Mouse (Mus musculus) WW6 (cell line): ENCODE results near the gene Magt1.
"Not testable (repeated sequence)": the region's sequence is repeated elsewhere in the genome, so short reads cannot be mapped to it uniquely, and the experiment has no call there.

Experiments
- DNase-seq: peaks from one replicate; pipeline ENCODE4 v3.0.0-alpha.2; 2013; ENCODE audit warnings: low read depth, low spot score

The Magt1 gene

GRCm38 (mm10) chrX:106011465-106012159 is at the start of gene Magt1:
Gene Magt1, minus strand, starts transcription at chrX:106011906.
- peak; percentile 61 for DNase-seq

- DNase-seq = no peak
These were observed 36.5 kb upstream of the Magt1 start for GRCm38 (mm10) chrX:106048191-106048590.

- DNase-seq = no peak
These were observed 34.2 kb upstream of the Magt1 start for GRCm38 (mm10) chrX:106045928-106046327.

- DNase-seq = no peak
These were observed 33.7 kb upstream of the Magt1 start for GRCm38 (mm10) chrX:106045455-106045854.

GRCm38 (mm10) chrX:106043863-106044617 is 32.3 kb upstream of the Magt1 start:
- DNase-seq = no peak

GRCm38 (mm10) chrX:106037185-106037752 is 25.6 kb upstream of the Magt1 start:
- no peak for DNase-seq

GRCm38 (mm10) chrX:106035727-106036126 is 24.0 kb upstream of the Magt1 start:
- DNase-seq = no peak

GRCm38 (mm10) chrX:106031124-106031523 is 19.4 kb upstream of the Magt1 start:
- DNase-seq = no peak

- DNase-seq = no peak
These were observed 18.5 kb upstream of the Magt1 start for GRCm38 (mm10) chrX:106030176-106030575.

GRCm38 (mm10) chrX:106027343-106027674 is 15.6 kb upstream of the Magt1 start:
- DNase-seq = no peak

- DNase-seq = peak; percentile 80
These were observed 15.0 kb upstream of the Magt1 start, which contains the start of gene Atp7a for GRCm38 (mm10) chrX:106026418-106027342. Gene Atp7a, plus strand, starts transcription at chrX:106027276.

- DNase-seq = no peak
These were observed 5.8 kb upstream of the Magt1 start for GRCm38 (mm10) chrX:106017516-106017915.

- DNase-seq = no peak
These were observed 5.4 kb upstream of the Magt1 start for GRCm38 (mm10) chrX:106017102-106017501.

GRCm38 (mm10) chrX:106015571-106016322 is 4.0 kb upstream of the Magt1 start, which contains the start of gene Cox7b:
Gene Cox7b, plus strand, starts transcription at chrX:106015700.
- no peak for DNase-seq

GRCm38 (mm10) chrX:106014741-106015377 is 3.2 kb upstream of the Magt1 start:
- not testable (repeated sequence) for DNase-seq

- DNase-seq = no peak
These were observed 1.5 kb upstream of the Magt1 start for GRCm38 (mm10) chrX:106013217-106013616.

- no peak for DNase-seq
These were observed 853 bp upstream of the Magt1 start for GRCm38 (mm10) chrX:106012559-106012958.

- no peak for DNase-seq
These were observed 944 bp downstream of the Magt1 start for GRCm38 (mm10) chrX:106010762-106011161.

- no peak for DNase-seq
These were observed 10.1 kb downstream of the Magt1 start for GRCm38 (mm10) chrX:106001605-106002004.

- not testable (repeated sequence) for DNase-seq
These were observed 54.6 kb downstream of the Magt1 start for GRCm38 (mm10) chrX:105957091-105957490.
